Mouse (Mus musculus): Measurements from ENCODE around the gene Nexn.
"Not testable (repeated sequence)": the region's sequence is repeated elsewhere in the genome, so short reads cannot be mapped to it uniquely, and the experiment has no call there.

Gene Nexn

DNA sequence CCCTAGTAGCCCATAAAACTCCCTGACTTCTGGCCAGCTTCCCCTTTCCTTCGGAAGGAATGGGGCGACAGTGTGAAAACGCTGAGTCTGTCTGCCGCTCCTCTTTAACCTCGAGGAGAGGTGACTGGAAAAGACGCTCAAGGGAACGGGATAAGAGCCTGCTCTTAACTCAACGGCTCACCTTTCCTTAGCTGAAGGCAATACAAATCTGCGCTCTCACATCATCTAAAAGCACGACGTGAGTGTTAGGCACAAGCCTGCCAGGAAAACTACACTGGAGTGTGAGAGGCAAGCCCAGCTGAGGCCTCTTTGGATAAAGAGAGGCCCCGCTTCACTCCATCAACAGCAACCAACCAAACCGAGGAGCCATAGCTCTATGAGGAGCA lies at the start of gene Nexn:
Gene Nexn (minus strand): TSS at position 315 of the 386 bp plus-strand sequence.
- DNase-seq (ENCODE audit: inconsistent age in 2 of 2, low spot score in 1 of 2): no peak

DNA sequence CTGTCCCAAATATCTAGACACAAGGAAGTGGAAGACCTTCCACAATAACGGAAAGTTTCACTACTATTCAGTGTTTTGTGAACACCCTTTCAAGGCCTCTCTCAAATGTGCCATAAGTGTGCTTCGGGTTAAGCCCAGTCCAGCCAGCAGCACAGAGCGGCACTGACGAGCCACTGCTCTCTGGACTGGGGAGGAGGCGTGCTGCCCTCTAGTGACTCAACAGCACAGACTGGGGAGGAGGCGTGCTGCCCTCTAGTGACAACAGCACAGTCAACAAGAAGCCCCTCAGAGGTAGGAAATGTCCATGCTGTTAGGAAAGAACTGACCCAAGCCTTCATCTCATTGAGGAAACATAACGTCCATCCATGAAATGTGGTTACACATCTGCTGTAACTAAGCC lies 49.5 kb upstream of the Nexn start:
- peak; percentile 86 to 93 for DNase-seq (ENCODE audit: inconsistent age in 2 of 2, low spot score in 1 of 2)

DNA sequence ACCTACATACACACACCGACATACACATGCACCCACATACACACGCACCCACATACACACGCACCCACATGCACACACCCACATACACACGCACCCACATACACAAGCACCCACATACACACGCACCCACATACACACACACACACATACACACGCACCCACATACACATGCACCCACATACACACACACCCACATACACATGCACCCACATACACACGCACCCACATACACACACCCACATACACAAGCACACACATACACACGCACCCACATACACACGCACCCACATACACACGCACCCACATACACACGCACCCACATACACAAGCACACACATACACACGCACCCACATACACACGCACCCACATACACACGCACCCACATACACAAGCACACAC lies 48.5 kb upstream of the Nexn start:
- DNase-seq (ENCODE audit: inconsistent age in 2 of 2, low spot score in 1 of 2): not testable (repeated sequence)

DNA sequence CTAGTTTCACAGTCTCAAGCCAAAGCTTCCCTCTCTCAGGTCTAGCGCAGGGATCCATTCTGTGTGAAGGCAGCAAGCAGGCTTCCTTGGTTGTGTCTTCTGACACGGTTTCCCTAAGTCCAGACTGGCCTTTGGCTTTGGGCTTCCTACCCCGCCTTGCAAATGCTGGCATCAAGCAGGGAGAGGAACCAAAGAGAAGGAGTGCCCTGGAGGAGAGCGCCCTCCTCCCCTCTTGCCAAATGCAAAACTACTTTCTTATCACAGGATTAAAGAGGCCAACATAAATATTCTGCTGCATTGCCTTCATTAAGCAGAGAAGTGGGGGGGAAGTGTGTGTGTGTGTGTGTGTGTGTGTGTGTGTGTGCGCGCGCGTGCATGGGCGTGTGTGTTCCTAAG lies 43.1 kb upstream of the Nexn start:
- DNase-seq (ENCODE audit: inconsistent age in 2 of 2, low spot score in 1 of 2): no peak

DNA sequence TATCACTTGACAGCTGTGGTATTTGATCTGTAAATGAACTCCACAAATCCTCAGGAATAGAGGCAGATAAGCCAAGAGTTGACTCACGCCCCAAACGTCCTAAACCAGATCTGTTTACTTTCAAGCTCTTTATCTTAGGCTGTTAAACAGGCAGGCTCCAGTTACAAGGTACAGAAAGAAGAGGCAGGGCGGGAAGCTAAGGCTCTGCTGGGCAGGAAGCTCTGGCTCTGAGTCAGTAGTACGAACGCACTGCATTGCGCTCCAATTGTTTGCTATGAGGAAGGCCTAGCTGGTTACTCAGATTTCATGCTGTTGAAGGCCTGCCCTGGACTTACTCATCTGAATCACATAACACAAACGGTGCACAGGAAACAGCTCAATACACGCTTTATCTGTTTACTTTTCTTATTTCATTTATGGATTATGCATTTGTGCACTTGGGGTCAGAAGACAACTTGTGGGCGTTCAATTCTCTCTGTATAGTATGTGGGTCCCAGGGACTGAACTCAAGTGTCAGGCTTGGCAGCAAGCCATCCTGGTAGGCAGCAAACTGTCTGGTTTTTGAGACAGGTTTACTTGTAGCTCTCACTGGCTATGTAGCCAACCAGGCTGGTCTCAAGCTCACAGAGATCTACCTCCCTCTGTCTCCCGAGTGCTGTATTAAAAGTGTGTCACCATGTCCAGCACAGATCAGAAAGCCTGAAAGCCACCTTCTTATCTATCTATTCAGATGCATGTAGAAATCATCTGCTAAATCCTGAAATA lies 42.5 kb upstream of the Nexn start:
- peak; percentile 10 to 62 for DNase-seq (ENCODE audit: inconsistent age in 2 of 2, low spot score in 1 of 2)

DNA sequence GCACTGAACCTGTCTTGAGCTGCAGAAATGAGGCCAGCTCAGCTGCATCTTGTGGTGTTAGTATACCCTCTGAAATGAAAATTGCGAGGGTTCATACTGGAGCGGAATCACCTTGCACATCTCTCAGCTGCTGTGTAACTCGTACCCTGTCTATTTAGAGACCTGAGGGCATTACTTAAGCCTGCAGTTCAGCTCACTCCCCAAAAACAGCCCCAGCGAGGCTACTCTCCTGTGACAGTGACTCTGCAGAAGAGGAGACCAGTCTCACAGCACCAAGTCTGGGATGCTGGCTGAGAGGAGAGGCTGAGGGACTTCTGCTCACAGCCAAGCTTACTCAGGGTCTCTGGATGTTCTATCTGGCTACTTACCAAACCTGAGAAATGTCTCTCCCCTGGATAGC lies 39.8 kb upstream of the Nexn start:
- no peak for DNase-seq (ENCODE audit: inconsistent age in 2 of 2, low spot score in 1 of 2)

DNA sequence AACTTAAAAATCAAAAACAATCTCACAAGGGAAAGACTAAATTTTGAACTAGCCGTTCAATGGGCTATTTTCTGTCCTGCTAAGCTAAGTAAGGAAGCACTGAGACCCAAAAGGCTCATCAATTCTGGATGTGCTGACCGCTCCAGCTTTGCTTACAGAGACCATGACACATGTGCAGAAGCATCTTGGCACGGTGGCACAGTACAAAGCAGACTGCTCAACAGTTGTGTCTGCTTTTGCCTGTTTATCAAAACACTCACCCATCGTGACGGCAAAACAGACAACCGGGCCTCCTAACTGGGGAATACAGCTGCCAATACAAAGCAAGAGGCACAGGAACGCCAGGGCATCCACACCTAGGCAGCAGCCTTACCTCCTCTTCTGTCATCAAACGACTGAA lies 38.9 kb upstream of the Nexn start:
- no peak for DNase-seq (ENCODE audit: inconsistent age in 2 of 2, low spot score in 1 of 2)

DNA sequence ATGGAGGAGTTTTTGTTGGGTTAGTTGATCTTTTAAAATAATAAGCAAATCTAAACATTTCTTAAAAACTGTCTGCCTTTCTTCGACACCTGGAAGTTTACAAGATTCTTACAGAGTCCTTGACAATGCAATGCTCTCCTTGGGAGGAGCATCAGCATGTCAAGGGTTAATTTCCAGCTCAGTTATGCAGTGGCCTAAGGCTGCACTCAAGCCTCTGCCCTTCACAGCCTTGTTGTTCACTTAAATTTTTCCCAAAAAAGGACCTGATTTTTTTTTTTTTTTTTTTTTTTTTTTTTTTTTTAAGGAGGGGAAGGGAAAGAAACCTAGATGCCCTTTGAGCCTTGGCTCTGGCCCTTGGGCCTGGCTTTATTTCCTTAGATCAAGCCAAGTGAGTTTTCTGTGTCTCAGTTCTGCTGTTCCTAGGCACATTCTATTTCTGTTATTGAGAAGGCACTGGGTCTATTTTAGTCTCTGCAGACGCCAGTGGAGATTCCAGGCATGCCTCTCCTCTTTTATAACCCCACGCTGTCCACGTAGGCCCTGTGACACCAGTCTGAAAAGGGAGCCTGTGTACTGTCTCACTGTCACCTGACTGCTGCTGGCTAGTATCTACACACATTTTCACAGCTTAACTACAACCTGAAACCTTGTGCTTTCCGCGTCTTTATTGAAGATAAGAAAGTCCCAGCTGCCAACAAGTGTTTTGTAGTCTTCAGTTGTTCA lies 38.1 kb upstream of the Nexn start:
- peak; percentile 9 to 35 for DNase-seq (ENCODE audit: inconsistent age in 2 of 2, low spot score in 1 of 2)

DNA sequence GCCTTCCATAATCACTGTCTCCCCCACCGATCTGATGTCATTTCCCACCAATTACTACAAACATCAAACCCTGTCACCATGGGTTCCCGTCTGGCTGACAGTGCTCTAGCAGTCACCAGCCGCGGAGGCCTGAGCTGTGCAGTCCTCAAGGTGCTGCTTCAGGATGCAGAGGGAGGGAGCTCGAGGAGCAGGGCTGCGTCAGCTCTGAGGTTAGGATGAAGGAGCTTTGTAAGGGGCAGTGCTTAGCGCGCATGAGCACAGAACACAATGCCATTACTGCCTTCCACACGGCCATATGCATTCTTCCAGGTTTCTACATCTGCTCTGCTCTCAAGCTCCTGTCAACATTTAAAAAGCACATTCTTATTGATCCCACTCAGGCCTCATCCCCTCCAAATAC lies 36.8 kb upstream of the Nexn start:
- no peak for DNase-seq (ENCODE audit: inconsistent age in 2 of 2, low spot score in 1 of 2)

DNA sequence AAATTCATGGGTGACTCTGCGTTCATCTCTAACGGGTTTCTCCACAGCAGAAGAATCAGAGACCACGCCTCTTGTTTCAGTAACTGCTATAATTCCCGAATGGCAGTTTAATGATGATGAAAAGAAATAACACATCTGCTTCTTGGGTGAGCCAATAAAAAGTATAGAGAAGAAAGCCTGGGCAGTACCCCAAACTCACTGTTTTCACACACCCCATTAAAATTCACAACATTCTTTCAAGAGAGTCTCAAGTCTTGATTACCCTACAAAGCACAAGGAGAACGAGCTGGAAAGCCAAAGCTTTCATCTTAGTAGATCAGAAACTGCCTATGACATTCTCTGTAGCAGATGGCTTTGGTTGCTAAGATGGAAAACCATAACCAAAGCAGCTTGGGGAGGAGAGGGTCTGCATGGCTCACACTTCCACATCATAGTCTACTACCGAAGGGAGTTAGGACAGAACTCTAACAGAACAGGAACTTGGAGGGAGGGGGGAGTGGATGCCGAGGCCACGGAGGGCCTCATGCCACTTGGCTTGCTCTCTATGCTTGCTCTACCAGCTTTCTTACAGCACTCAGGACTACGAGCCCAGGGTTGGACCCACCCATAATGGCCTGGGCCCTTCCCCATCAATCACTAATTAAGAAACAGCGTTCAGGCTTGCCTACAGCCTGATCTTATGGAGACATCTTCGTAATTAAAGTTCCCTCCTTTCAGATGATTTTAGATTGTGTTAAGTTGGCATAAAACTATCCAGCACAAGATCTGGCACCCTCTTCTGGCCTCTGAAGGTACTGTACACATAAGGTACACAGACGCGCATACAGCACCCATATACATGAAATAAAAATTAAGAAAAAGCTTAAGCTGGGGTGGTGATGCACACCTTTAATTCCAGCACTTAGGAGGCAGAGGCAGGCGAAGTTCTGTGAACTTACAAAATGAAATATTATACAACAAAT lies 34.5 kb upstream of the Nexn start:
- DNase-seq (ENCODE audit: inconsistent age in 2 of 2, low spot score in 1 of 2): no peak

DNA sequence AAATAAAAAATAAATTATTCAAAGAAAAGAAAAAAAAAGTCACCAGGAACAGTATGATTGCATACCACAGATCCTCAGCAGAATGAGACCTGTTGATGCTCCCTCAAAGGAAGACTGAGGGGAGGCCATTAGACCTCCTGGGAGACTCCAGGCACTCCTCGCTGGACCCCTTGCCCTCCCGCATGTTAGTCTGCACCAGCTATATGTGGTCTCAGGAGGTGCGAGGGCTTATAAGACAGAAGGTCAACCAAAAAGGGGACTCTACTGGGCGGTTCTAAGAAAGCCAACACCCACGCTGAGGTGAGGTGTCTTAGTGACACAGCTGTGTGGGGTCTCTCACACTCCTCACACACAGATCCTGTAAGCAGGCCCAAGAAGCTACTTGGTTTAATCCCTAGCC lies 29.7 kb upstream of the Nexn start:
- DNase-seq (ENCODE audit: inconsistent age in 2 of 2, low spot score in 1 of 2): no peak

DNA sequence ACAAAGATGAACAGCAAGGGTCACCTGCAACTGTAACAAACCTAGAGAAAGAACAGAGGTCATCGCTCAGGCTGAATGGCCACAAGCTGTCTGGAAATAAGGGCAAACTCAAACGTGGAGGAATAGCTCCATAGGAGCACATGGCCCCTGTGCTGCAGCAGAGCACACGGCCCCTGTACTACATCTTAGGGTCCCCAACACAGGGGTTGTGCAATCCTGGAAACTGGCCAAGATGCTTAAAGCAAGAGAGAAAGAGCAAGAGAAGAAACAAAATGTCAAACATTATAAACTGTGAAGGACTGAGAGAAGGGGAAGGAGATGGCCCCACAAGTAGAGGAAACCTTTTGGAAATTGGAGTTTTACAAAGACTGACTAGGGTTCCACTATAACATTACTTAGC lies 28.2 kb upstream of the Nexn start:
- no peak for DNase-seq (ENCODE audit: inconsistent age in 2 of 2, low spot score in 1 of 2)

DNA sequence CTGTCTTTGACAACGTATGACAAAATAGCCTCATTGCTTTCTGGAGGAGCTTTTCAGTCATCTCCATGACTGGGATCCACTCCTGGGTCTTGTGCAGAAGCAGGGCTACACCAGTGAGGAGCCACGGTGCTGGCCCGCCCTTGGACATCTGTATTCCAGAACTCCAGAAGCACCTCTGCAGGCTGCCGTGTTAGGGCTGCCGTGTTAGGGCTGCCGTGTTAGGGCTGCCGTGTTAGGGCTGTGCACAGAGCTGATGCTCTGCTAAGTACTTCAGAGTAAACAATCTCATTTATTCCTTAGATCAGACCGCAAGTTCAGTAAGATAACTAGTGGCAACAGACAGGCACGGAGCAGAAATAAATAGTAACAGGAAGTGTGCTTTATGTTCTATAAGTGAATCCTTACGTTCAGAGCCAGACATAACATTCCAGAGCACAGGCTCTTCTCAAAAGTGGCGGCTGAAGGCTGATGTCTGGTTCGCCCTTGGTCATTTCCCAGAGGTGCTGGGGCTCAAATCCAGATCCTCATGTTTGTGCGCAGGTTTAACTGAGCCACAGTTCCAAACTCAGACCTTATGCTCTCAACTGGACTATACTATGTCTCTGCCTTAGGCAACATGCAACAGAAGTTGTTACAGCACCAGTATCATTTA lies 27.5 kb upstream of the Nexn start:
- DNase-seq (ENCODE audit: inconsistent age in 2 of 2, low spot score in 1 of 2): no peak

DNA sequence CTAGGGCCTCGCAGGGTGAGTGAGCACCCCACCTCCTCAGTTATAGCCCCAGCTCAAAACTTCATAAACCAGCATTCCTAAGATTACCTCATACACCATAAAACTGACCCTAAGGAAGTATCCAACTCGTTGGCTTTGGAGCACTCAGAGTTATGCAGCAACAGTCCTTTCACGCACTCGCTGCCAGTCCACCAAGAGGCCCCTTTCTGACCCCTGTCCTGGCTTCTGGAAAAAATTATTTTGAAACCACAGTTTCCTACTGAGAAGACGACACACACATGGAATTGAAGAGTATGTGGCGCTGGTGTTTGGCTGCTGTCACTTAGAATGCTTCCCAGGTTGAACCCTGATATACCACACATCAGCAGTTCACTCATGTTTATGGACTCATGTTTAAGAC lies 25.7 kb upstream of the Nexn start:
- DNase-seq (ENCODE audit: inconsistent age in 2 of 2, low spot score in 1 of 2): no peak

DNA sequence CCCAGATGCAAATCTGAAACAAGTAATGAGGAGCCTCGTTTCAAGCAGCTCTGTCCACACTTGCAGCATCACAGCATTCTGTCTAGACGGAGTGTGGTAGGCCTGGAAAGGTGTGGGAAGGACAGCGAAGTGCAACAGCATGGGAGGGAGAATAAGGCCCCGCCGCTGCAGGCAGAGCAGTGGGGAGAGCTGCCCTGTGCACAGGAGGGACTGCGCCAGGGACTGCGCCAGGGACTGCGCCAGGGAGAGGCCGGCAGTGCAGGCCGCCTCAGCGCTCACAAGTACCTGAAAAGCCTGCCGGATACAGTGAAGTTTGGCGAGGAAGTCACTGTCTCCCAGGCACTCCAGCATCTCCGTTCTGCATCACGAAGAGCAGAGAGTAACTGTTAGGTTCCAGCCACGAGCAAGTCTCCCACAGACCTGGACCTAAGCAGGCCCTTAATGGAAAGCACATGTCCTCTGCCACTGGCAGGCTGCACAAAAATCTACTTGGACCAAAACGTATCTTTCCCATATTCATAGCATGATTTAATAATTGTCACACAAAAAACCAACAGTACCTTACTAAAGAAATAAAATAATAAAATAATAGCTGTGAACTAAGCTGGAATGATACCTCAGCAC lies 24.1 kb upstream of the Nexn start:
- DNase-seq (ENCODE audit: inconsistent age in 2 of 2, low spot score in 1 of 2): no peak

DNA sequence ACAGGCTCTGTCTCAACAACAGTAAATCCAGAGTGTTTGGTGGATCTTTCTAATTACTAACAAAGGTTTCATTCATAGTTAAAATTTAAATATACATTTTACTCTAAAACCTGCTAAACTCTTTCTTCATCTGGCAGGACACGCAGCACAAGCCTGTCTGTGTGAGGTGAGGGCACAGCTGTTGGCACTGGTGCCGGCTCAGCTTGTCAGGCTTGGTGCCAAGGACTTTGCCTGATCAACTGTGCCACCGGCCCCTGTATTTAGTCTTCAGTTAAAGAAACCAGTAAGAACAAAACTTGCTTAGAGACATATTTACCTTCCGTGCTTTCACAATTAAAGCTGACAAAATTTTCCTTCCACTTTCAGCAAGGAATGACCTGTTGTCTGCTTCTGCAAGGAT lies 22.6 kb upstream of the Nexn start:
- peak; percentile 42 to 83 for DNase-seq (ENCODE audit: inconsistent age in 2 of 2, low spot score in 1 of 2)

DNA sequence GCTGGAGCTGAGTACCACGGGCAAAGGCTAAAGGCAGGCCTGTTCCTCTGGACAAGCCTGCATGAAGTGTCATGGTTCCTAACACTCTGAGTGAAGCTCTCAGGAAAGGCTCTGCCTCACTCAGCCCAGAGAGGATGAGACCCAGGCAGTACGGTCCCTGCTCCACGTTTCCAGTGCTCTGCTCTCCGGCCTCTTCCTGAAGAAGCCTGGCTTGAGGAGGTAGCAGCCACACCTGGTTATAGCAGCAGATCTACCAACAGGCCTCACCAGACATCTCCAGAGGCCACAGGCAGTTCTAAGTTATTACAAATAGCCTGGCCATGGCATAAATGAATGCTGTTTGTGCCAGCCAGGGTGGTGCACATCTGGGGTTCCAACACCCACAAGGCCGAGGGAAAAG lies 22.1 kb upstream of the Nexn start:
- no peak for DNase-seq (ENCODE audit: inconsistent age in 2 of 2, low spot score in 1 of 2)

DNA sequence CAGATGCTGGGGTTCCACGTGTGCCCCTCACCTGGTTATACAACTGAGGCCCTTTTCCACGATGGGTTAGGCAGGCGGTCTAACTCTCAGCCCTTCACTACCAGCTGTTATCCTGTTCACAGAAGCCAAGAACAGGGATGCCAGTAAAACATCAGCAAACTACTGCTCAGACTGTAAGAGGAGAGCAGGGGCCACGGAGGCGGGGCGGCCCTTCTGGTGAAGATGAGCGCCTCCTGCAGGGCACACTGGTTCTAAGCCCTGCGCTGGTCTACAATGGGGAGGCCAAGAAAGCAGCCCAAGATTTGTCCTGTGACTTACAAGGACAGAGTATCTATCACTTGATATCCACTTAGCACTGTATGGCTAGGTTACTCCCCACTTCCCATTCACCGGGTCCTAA lies 21.7 kb upstream of the Nexn start:
- DNase-seq (ENCODE audit: inconsistent age in 2 of 2, low spot score in 1 of 2): no peak

DNA sequence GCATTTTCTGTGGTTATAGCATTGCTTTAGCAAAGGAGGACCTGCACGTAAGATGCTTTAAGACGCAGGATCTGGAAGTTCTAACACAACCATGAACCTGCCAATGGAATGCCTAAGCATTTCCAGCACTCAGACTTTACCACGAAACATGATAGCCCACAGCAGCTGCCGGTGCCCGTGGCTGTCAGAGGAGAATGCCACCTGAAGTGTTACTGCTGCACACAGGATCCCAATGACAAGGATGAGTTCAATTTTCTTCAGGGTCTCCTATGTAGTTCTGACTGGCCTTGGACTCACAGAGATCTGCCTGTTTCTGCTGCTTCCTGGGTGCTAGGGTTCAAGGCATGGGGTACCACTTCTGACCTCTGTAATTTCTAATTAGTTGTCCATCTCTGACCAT lies 18.6 kb upstream of the Nexn start:
- no peak for DNase-seq (ENCODE audit: inconsistent age in 2 of 2, low spot score in 1 of 2)

DNA sequence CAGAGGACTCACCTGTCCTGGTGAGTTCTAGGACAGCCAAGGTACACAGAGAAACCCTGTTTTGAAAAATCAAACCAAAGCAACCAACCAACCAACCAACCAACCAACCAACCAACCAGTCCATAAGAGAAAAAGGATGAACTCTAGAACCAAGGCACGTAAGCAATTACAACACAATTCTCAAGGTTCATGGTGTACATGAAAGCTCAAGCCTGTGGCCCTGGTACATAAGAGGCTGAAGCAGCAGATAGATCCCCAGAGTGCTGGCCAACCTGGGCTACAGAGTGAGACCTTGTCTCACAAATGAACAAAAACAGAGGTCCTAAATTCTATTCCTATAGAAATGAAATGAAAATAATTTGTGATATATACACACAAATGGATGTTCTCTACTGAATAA lies 18.2 kb upstream of the Nexn start:
- DNase-seq (ENCODE audit: inconsistent age in 2 of 2, low spot score in 1 of 2): no peak

DNA sequence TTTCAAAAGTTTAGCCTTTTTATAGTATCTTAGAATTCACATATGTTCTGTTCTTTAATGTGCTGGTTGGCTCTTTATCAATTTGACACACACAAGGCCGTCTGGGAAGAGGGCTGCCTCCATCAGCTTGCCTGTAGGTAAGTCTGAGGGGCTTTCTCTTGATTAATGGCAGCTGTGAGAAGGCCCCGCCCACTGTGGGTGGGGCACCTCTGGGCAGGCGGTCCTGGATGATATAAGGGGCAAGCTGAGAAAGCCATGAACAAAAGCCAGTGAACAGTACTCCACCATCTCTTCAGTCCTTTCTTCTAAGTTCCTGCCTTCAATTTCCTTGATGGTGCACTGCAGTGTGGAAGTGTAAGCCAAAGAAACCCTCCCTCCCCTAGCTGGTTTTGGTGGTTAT lies 16.0 kb upstream of the Nexn start:
- DNase-seq (ENCODE audit: inconsistent age in 2 of 2, low spot score in 1 of 2): no peak

Measured in adrenal gland, adult (tissue).